Mouse (Mus musculus) gastrocnemius, postnatal 25 days (tissue): Measurements from ENCODE around the gene Ralgps1. TPM values are rescaled to one million over a fixed set of nuclear protein-coding genes. Genes with fewer than 3 reads are reported as not detected.
"Not testable (repeated sequence)": the region's sequence is repeated elsewhere in the genome, so short reads cannot be mapped to it uniquely, and the experiment has no call there.

ENCODE experiments used
- DNase-seq: peaks from one replicate; pipeline ENCODE4 v3.0.0; 2022
- total RNA-seq, 2 experiments: library from RNA; stranded (reverse); gene quantifications; 1 replicate in 1 of 2; 2 replicates in 1 of 2; pipeline ENCODE4 v1.2.3; 2021

The Ralgps1 gene
- total RNA-seq, 2 experiments from 2014 or later: 2.3 to 2.5 TPM

DNA sequence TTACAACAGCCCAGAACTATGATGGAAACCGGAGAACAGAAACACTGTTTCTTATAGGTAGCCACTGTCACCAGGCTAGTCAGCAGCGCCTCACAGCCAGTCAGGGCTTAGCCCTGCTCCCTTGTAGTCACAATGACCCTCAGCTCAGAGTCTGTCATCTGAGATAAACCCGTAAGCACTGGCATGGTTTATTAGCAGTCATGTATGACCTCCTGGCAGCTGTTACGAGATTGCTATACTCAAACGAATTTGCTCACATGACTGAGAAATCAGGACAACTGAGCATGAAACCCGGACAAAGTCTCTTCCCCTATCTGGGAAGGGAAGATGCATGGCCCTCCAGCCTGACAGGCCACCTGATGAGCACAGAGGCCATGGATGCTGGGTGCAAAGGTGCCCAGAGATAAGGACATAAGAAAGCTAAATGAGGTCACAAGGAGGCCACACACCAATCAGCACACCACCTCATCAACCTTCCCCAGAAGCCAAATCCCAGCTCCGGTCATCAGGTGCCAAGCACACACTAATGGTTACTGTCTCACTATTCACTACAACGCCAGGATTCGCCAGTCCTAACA is 10.1 kb downstream of the Ralgps1 start:
- no peak for DNase-seq

DNA sequence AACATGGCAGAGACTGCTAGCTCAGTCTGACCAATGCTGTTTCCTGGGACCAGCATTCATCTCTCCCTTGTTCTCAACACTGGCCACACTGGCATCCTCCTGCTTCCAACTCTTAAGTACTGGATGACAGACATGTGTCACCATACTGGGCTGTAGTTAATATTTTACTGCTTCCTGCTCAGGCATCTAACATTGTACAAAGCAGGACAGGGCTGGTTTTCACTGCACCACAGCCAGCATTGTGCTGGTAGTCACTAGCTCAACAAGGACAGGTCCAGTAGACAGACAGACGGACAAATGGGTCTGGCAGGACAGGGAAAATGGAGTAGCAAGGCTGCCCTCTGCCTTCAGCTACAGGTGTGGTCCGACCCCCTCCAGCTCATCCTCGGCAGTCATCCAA is 10.7 kb downstream of the Ralgps1 start:
- DNase-seq: no peak

DNA sequence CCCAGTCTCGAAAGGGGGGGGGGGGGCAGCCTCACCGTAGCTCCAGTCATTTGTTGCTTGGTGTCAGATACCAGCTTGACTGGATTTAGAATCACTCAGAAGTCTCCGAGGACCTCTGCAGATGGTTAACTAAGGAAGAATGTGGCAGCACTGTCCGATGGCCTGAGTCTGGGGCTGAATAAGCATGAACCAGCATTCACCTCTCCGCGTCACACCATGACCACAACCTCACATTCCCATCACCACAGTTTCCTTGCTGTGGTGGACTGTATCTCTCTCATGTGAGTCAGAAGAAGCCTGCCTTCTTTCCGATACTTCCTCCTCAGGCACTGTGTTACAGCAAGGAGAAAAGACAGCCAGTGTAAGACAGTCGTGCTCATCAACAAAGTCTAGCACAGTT is 12.1 kb downstream of the Ralgps1 start:
- no peak for DNase-seq

DNA sequence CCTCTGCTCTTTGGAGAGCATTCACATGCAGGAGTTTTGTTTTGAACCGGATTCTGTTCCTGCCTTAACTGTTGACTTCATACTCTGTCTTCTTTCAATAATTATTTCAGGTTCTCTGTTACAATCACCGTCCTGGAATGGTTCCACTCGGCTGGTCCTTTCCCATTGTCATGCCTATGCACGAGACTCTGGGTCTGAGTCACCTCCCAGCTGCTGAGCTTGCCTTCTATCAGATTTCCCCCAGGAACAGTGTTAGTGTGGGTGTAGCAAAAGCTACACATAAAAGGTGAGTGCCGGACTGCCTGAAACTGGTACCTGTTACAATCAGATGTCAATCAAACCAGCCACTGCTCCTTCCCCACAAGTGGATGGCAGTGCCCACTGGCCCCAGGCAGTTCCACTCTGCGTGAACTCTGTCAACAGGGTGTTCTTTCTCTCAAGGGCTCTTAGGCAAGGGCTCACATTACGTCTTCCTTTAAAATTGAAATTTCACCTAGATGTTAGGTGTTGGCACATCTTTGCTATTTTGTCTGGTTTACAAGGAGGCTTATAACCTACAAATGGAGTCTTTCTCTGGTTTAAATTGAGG is 13.9 kb downstream of the Ralgps1 start:
- no peak for DNase-seq

DNA sequence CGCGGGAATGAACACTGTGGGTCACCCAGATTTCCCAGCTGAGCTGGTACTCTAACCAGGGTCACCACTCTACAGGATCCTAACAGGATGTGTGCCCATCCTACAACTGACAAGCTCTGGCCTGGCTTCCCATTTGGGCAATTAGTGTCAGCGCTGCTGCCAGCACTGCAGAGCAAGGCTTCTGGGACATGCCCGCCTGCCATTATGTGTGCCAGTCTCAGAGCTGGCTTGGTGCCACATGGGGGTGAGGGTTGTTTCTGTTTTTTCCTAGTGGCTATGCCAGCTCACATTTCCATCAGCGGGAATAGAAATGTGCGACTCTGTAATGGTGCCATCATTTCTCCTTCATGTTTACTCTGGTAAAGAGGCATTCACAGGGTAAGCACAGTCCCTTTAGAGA is 15.7 kb downstream of the Ralgps1 start:
- DNase-seq: peak; percentile 26

DNA sequence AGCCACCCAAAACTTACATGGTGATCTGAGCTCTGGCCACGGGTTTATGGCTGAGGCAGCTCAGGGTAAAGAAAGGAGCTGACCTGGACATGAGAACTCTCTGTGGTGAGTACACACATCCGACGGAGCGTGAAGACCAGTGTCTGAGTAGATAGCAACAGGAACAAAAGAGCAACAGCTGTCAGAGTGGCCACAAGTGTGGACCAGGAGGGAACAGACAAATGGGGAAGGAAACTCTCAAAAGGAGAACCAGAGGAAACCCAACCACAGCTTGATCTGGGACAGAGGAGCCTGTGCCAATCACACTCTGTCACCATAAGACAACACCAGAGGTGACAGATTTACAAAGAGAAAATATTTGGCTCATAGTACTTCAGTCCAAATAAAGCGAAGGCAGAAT is 17.9 kb downstream of the Ralgps1 start:
- no peak for DNase-seq

DNA sequence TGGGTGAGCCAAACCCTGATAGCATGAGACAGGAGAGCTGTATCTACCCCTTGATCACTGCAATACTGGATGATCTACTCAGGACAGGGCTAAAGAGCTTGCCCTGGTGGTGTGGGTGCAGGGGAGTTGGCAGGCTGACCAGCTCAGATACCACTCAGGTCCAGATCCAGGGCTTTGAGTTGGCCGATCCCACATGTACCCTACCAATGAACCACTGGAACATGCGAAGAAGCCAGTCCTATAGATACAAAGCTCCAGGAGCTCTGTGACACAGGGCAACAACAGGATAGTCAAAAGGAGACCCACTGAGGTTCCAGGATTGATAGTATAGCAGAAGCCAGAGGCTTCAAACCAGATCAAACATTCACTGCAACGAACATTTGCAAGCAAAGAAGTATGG is 19.8 kb downstream of the Ralgps1 start:
- DNase-seq: no peak

DNA sequence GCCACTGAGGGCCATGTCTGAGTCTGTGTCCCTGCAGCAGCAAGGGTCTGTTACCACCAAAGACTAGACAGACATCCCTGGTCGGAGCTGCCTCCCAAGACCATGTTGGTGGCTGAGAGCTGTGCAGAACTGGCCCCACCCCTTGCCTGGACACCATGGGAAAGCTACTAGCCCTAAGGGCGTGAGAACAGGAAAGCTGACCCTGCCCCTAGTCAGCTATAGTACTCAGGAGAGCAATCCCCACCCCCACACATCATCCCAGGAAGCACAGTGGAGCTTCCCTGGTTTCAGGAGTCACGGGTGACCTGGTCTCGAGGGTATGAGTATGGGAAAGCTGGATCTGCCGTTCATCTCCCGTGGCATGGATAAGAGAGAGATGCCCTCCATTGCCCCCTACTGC is 20.4 kb downstream of the Ralgps1 start:
- DNase-seq: peak; percentile 25

DNA sequence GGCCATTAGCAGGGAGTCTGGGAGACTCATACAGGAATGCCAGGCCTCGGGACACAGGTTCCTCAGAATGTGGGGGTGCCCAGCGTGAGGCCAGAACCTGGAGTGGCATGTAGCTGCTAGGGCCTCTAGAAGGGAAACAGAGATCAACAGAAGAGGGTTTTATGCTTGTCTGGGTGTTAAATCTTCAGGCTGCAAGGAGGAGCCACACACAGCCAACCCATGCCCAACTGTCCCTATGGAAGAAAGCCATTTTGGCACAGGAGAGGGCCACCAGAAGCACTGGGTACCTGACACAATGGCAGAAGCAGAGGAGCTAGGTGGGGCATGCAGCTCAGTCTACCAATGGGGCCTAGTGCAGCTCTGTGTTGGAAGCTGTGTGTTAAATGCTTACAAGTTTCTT is 21.7 kb downstream of the Ralgps1 start:
- no peak for DNase-seq

DNA sequence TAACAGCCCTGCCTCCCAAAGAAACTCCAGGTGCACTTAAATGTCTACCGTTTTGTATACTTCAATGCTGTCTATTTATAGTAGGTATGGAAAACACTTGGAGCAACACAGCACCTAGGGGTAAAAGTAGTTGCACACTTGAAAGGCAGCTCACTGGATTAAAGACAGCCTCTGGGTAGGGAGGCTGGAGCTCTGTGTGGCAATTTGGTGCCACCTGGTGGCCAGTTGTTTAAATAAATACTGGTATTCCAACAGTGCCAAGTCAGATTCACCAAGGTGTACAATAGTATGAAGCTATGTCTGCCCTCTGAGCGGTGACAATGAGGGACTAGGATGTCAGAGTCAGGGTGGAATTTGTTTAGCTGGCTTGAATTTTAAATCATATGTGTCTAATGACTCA is 22.2 kb downstream of the Ralgps1 start:
- peak; percentile 59 for DNase-seq

DNA sequence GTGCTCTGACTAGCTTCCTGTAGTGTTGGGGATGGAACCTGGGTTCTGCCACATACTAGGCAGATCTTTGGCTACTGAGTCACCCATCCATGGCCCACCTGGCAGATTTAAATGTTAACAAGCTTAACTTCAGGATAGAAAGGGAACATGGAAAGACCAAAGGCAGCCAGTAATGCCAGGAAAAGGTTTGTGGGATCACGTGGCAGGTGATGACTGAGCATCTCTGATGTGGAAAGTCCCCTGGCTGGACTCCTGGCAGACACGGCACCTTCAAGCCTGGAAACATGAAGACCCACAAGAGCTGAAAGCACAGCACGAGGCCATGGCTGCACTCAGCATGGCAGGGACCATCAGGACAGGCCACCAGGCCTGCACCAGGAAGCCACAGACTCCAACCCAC is 23.0 kb downstream of the Ralgps1 start:
- DNase-seq: no peak

DNA sequence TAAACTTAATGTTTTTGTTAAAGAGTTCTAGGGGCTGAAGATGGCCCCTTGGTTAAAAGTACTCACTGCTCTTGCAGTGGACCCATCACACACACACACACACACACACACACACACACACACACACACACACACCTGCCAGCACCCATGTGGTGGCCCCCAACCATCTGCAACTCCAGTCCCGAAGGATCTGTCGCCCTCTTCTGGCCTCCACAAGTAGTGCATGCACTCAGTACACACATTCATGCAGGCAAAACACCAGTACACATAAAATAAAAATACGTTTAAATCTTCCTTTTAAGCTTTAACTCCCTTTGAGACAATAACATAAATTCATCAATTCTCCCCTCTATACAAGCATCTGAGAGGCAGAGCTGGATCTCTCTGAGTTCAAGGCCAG is 23.7 kb downstream of the Ralgps1 start:
- no peak for DNase-seq

DNA sequence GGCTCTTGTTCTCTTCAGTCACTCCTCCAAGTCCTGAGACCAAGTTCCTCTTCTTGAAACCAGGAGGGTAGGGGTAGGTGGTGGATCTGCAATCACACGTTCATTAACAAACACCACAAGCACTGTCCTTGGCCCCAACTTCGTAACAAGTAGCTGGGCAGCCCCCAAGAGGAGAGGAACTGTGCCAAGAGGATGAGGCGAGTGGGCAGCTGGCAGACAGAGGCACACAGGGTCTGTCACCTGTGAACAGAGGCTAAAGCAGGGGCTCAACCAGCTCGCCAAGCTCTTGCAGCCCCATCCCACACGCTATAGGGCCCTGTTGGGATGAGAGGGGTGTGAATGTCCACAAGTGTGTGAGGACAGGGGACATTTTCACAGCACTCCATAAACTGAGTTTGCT is 24.5 kb downstream of the Ralgps1 start:
- no peak for DNase-seq

DNA sequence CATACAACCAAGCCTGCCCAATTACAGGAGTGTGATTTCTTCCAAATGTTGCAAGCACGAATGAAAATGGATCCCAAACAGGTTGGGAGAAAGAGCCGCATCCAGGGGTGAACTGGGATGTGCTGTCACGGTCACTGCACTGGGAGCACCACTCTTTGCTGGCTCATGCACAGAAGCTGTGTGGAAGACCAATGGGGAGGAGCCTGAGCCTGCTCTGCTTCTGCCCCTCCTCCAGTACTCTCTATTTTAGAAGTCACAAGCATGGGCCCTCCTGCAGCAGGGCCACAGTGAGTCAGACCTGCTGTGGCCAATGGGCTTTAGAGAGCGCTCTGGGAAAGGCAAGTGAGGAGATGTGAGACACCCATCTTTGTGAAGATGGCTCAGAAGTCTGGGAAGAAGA is 25.3 kb downstream of the Ralgps1 start:
- peak; percentile 23 for DNase-seq

DNA sequence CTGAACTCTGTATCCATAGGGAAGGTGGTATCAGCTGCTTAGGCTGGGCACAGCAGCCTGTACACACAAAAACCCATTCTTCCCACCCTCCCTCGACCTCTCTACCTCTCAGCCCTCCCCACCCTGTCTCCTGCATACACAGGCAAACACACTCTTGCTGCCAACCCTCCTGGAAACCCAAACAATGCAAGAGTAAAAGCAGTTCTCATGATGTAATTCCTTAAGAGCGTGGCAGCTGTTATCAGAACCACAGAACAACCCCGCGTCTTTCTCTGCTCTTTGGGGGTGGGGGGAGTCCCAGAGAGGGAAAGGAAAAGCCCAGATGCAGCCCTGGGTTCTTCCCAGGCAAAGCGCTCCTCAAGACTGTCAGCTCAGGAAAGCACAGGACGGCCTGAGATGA is 25.8 kb downstream of the Ralgps1 start:
- DNase-seq: no peak

DNA sequence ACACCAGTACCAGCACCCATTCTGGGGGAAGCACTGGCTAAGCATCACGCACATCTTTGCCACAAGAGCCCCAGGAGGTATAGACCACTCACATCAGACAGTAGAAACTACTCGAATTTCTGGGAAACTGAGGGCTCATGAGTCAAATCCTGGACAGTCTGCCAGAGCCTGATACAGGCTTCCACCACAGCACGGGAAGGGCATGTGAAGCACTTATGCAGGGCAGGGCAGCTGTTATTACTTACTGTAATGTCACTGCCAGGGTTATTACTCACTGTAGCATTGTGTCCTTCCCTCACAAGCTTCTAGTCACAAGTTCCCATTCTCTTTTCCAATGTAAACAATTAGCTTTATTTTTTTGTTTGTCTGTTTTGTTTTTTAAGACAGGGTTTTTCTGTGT is 27.9 kb downstream of the Ralgps1 start:
- no peak for DNase-seq

DNA sequence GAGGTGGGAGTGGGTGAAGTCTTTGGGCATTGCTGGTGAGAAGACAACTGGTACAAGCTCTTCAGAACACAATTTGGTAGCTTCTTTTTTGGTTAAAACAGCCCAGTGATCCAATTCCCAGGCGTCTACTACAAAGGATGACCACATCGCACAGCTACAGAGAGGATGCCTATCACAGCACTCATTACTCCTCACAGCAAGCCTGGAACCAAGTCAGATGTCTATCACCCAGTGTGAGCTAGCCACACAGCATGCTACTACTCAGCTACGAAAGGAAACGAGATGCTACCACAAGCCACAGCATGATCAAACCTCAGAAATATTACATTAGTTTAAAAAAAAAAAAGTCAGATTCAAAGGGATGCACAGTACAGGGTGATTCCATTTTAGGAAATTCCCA is 29.1 kb downstream of the Ralgps1 start:
- DNase-seq: no peak

DNA sequence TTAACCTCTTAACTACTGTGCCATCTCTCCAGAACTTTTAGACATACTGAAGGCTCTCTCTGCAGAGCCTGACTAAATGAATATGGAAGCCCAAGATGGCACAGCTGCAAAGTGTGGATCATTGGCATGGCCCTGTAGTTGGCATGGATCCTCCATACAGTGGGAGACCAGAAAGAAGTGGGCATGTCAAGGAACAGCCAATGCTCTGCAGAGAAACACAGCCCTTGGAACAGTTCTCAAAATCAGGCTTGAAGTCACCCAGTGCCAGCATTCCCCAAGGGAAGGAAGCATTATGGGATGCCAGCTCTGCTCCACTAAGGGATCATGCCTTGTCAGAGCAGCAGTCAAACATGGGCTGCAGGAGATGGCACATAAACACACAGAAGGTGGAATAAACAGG is 35.5 kb downstream of the Ralgps1 start:
- no peak for DNase-seq

DNA sequence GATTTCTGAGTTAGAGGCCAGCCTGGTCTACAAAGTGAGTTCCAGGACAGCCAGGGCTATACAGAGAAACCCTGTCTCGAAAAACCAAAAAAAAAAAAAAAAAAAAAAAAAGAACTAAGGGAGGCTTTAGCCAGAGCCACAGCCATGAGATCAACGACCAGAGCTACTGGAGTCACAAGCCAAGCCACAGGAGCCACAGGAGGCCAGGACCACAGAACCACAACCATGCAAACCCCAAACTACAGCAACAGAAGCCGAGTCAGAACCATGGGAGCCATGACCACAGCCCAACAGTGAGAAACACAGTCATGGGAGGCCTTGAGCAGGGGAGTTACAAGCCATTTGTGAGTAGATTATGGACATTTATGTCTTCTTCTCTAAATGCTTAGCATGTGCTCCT is 41.7 kb downstream of the Ralgps1 start:
- DNase-seq: no peak

DNA sequence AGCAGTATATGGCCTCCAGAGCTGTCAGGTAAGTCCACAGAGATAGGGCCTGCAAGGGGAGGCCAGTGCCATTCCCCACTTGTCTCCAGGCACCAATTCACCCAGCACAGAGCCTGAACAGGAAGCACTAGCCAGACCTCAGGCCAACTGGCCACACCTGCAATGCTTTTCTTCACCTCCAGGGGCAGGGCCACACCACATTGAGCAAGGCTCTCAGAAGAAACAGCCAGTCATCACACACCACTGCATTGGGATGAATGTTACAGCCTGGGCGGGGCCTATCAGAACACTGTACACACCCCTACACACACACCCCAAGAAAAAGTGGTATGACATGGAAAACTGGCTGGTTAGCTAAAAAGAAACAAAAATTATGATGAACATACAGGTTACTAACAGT is 42.3 kb downstream of the Ralgps1 start:
- no peak for DNase-seq

DNA sequence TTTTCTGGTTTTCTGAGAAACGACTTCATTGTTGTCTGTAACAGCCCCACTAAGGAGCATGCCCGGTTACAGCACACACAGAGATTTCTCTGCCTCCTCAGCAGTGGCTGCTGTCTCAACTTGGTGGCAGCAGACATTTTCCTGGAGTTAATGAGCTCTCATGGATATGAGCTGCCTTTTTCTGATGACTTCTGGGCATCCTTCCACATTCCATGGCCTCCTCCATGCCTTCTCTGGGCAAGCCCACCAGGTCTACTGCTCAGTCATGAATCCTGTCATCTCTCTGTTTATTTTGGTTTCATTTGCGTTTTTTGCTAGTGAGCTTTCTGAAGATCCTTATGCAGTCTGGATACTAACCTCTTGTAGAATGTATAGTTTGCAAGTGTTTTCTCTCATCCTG is 45.9 kb downstream of the Ralgps1 start:
- no peak for DNase-seq

DNA sequence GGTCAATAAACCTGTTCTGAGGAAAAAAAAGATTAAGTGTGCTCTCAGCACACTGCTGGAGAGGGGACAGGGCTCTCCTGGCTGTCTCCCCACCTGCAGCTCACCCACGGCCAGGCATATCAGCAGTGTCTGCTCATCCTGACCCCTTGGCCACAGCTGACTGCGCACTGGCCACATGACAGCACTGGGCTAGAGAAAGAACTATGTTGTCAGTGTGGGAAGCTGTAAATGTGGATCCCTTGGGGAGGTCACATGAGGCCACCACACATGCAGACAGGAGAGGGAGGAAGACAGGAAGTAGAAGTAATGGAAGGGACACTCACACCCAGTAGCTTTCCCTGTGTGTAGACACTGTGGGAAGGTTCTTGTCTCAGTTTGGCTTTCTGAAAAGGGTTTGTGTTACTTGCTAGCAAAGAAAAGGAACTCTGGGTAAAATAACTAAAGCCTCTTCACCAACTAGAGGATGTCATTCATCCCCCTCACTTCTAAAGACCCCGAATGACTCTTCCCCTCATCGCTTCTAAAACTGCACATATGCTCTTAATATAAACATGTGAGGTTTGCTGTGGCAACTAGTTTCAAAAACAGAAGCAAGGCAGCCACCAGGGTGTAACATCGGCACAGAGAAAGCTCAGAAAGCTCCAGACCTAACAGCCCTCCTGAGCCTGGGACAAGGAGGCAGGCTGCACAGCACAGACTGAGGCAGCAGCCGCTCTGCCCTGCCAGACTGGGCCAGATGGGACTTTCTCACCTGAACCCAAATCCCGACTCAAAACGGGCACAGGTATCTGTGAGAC is 47.3 kb downstream of the Ralgps1 start:
- DNase-seq: peak; percentile 65

DNA sequence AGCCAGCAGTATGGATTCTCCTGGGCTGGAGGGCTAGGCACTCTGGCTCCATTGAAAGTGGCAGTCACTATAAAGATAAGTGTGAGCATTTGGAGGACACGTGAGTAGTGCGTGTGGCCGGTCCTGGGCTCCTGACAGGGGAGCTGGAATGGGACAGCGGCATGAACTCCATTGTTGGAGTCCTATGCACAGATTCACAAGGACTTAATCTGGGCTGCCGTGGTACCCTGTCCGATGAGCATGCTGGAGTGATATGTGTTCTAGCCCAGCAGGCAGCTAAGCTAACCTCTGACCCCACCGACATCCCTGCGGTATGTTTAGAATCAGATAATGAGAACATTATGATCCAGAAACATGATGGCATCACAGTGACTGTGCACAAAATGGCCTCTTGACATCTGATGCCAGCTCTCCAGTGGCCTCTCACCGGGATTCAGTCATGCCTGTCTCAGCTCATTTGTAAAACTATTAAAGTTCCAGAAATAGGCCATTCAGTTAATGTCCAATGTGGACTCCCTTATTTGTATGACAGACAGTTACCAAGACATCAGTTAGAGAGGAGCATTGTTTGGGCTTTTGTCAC is 48.2 kb downstream of the Ralgps1 start:
- DNase-seq: not testable (repeated sequence)

DNA sequence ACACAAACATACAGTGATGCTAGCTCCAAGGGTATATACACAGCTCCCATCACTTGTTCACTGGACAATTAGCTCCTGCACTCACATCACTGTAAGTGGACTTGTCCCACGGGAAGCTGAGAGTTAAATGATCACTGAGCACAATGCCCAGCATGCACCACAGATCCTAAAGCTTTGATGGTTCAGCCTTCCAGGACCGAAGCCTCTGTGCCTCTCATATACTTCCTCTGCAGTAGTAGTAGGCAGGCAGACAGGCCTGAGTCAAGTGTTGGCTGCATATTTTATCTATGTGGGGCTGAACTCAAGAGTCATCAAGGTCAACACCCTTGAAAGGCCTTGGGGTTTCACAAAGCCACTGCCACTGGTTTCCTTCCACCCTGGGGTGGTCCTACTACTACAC is 49.6 kb downstream of the Ralgps1 start:
- no peak for DNase-seq
